Mouse (Mus musculus) yolk sac, embryonic 10.5 days (tissue): ENCODE data around the gene Diras2.

ENCODE experiments used
- DNase-seq: peaks from one replicate; pipeline ENCODE4 v3.0.0-alpha.2; 2017; ENCODE audit warnings: low spot score

Gene Diras2

DNA sequence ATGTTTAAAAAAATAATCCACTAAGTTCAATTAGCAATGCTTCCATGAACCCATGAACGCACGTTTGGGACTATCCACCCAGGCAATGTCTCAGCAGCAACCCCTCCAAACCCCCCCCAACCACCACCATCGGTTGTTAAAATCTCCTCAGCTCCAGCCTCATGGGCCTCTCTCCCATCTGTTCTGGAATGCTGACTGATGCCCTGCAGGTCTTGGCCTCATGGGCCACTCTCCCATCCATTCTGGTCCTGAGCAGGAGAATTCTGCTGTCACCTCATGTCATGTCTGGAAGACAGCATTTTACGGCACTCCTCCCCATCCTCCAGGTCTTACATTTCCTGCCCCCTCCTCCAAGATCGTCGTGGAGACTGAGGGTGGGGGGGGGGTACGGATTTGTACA is 71.1 kb downstream of the Diras2 start:
- no peak for DNase-seq

DNA sequence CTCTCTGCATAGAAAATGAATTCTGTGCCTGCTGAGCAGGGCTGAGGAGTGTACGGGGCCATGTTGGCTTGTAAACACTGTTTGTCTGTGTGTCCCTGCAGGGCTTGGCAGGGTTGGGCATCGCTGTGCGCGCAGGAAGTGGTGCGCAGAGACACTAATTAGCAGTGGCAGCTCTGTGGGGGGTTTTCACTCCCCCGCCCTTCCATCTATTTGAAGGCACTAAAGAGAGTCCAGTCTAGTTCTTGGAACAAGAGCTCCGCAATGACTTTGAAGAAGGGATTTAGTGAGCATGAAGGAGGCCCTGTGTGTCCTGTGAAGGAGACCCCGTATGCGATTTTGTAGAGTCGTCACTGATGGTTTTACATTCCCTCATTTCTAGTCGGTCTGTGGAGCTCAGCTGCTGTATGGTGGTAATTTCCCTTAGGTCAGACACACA is 73.2 kb downstream of the Diras2 start:
- no peak for DNase-seq

DNA sequence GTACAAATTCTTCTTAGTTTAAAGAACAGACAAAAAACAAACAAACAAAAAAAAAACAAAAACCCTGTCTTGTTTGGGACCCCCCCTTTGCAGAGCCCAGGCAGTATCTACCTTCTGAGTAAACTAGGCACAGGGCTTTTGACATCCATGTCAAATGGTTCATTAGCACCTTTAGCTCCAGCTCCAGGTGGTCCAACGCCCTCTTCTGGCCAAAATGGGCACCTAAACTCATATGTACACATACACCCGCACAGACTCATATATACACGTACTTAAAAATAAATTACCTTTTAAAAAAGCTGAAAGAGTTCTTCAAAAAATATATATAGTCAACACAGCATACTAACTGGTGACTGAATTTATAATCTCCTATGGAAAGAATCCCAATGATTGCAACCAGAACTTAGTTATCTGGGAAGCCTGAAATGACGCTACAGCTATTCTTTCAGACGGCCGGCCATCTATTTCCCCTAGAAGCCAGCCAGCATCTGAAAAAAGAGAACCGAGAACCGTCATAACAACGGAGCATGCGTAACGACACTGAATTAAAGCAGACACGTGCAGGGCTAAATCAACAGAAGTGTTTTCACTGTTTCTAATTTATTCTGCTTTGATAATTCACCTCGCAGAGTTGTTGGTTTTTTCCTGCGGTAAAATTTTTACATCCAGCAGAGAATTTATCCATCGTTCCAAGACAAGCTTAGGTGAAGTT is 73.7 kb downstream of the Diras2 start:
- no peak for DNase-seq

DNA sequence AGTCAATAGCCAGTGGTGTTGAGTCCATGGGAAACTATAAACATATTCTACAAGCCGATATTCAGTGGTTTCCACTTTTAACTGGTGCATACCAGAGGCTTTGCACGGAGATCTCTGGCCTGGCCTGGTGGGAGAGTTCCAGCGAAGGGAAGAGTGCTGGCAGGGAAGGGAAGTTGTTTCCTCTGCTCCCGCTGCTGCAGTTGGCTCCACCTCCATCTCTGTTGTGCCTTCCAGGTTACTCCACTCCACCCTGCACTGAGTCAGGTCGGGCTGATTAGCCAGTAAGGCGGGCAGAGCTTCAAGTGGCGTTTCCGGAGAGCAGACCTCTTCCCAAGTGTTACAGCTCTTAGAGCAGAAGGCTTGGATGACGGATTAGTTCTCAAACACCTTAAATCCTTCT is 75.8 kb downstream of the Diras2 start:
- DNase-seq: no peak

DNA sequence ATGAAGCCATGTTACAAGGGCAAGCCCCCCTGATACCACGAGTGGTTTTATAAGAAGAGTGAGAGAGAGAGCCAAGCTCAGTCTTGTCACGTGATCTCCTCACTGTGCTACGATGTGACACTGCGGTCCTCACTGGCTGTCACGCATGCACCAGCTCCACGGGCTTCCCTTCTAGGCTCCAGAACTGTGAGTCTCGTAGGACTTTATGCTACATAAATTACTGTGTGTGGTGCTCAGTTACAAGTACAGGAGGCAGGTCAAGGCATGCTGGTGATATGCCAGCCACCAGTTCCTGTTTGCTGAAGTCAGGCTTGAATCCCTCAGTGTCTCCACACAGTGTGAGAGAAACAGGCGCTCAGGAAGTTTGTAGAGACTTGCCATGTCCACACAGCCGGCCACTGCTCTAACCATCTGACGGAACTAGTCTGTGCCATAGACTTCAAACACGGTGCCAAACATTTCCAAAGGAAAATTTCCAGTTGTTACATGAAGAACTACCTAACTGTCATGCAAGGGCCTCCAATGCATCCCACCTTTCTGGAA is 76.3 kb downstream of the Diras2 start:
- DNase-seq: no peak
